Mouse (Mus musculus) spleen, adult 2 months (tissue): ENCODE data around the gene Ccdc22.

Experiments used
- CTCF ChIP-seq: fragments of 200-500 bp; IDR thresholded peaks from 2 replicates; pipeline ENCODE4 v1.5.1; 2011; ENCODE audit warnings: mild to moderate bottlenecking, inconsistent platforms; ENCODE audit not compliant: insufficient read depth, insufficient read length, insufficient replicate concordance; ENCODE audit errors: extremely low read depth
- POLR2A ChIP-seq: fragments of 200-500 bp; IDR thresholded peaks from 2 replicates; pipeline ENCODE4 v1.6.1; 2011; ENCODE audit warnings: low read depth, low read length, inconsistent platforms

DNA sequence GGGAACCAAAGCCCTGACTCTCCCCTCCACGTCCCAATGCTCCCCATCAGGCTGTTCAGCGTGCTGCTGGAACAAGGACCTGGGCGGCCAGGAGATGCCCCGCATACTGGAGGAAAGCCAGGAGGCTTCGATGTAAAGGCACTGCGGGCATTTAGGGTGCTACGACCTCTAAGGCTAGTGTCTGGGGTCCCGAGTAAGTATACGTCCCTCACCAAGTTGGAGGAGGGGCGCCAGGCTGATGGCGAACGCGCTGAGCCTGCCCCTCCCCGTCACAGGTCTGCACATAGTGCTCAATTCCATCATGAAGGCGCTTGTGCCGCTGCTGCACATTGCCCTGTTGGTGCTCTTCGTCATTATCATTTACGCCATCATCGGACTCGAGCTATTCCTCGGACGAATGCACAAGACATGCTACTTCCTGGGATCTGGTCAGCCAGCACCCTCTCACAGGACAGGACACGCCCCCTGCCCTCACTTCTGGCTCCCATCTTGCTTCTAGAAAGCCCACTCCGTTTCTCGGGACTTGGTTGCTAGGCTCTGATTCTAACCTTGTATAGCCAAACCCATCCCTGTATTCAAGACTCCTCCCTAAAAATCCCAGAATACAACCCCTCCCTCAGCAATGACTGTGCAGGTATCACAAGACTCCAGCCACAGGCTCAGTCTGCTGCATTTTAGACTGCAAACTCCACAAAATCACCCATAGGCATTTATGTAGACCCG, 5.4 kb upstream of the Ccdc22 start:
- TF ChIP-seq CTCF (no peak), POLR2A (no peak)
